Mouse (Mus musculus): ENCODE measurements around the gene Rnf157.
"Not testable (repeated sequence)": the region's sequence is repeated elsewhere in the genome, so short reads cannot be mapped to it uniquely, and the experiment has no call there.

Rnf157 gene

DNA sequence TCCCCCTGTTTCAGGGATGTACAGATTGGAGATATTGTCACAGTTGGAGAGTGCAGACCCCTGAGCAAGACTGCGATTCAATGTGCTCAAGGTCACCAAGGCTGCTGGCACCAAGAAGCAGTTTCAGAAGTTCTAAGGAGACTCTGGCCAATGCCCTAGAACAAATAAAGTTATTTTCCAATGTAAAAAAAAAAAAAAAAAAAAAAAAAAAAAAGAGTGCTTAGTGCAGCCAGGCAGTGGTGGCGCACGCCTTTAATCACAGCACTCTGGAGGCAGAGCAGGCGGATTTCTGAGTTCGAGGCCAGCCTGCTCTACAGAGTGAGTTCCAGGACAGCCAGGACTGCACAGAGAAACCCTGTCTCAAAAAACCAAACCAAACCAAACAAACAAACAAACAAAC is 29.8 kb downstream of the Rnf157 start:
- DNase-seq (ENCODE audit: low read depth): not testable (repeated sequence)

DNA sequence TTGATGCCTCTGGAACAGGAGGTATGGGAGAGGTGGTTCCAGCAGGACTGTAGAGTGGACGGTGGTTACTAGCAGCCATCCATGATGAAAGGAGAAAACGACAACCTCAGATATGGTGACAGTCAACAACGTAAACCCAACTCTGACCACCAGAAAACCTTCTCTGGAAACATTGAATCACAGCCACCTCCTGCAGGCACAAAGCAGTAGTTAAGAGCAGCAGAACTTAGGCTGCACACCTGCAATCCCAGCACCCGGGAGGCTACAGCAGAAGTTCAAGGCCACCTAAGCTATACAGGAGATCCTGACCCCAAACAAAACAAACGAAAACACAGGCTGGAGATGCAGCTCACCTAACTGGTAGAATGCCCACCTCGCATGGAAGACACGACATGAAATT is 32.1 kb downstream of the Rnf157 start:
- no peak for DNase-seq (ENCODE audit: low read depth)

DNA sequence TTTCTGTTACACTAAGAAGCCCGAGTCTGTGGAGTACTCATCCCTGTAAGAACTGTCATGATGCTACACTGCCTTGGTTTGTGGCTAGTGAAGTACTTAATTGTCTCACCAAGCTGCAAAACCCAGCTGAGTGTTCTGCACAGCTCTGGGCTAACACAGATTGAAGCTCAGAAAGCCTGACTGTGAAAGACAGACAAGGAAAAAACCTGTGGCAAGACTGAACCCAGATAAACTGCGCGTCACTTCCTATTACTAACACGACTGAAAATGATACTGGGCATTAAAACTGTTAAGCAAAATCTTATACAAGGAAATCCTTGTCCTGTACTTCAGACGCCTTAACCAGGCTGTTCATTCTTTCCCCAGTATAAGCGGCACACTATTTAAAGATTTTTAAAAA is 33.3 kb downstream of the Rnf157 start:
- DNase-seq (ENCODE audit: low read depth): no peak

DNA sequence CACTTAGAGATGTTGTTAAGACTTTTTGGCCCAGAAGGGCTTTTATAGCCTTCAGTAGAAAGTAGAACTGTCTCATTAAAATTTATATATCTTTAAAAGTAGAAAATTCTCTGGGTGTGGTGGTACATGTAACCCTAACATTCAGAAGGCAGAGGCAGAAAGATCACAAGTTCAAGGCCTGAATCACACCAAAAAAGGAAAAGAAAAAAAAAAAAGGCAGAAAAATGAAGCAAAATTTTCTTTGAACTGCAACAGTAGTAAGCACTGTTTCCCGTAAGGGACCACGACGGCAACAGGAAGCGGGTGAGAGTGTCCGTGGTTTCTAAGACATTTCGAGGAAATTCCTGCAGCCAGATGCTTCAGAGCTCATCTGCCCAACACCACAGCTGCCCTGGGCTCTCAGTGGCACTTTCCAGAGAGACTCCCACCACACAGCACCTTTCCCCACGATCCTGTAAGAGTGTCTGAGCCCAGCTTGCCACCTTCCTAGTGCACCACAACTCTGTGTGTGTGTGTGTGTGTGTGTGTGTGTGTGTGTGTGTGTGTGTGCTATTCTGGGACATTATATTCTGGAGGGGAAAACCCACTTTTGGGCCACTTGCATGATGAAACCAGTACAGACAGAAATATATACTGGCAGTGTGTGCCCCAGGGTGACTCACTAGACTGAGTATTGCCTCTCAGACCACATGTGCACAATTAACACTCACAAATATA is 35.7 kb downstream of the Rnf157 start:
- DNase-seq (ENCODE audit: low read depth): no peak

DNA sequence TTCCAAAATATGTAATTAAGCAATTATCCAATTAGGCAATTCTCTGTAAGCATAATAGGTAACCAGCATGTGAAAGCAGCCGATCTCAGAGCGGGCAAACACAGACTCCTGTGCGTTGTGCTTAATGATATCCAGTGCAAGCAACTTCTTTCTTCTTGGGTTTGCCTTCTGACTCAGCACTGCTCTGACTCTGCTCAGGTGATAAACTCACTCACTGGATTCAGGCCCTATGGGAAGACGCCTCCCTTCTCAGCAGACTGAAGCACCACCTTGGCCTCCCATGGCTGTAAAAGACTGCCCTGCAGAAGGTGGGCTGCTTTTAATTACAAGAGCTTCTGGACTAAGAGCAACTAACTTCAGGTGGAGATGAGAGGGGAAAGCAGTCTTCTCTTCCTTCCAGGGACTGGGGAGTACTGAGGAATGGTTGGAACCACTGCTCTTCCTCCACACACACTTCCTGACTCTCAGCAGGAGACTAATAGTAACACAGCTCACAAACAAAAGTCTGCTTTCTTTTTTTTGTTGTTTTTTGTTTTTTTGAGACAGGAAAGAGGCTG is 40.9 kb downstream of the Rnf157 start:
- no peak for DNase-seq (ENCODE audit: low read depth)

DNA sequence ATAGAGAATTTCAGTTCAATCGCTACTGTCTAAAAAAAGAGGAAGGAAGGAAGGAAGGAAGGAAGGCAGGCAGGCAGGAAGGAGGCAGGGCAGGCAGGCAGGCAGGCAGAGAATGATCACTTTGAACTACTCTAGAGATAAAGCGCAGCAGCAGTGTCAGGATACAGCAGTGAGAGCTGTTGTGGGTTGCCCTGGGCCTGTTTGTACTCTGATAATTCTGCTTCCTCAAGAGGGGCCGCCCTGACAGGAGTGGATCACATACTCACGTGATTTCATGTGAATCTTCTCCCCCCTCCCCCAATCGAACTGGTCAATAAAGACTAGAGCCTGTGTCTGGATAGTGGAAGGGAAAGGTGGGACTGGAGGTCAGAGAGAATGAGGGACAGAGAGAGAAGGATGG is 43.2 kb downstream of the Rnf157 start:
- DNase-seq (ENCODE audit: low read depth): no peak

DNA sequence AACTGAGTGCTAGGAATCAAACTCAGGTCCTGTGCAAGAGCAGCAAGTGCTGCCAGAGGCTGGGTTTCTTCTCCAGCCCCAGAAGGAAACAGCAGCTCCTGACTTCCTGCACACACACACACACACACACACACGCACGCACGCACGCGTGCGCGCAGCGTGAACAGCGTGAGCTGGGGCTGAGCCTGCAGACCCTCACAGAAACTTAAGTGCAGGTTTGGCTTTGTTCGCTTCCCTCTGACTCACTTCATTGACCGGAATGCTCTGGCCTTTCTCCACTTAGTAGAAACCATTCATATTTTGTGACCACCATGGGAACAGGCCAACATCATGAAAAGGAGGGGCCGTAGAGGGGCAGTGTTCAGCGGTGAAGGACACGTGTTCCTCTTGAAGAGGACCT is 43.8 kb downstream of the Rnf157 start:
- no peak for DNase-seq (ENCODE audit: low read depth)

DNA sequence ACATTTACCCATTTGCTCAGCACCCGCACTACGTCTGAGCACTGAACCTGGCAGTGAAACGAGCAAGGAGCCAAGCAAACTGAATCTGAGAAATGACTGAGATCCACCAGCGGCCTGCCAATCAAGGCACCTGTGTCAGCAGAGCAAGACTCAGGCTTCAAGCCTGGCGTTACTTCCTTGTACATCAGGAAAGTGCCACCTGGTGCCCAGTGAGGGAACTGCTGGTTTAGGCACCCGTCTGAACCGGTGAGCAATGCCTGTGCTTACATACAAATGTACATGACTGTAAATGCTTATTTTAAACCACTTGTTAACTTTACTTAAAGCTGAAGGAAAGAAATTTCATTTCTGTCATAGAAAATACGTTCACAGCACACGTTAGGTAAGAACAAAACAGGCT is 44.7 kb downstream of the Rnf157 start:
- DNase-seq (ENCODE audit: low read depth): peak; percentile 70

DNA sequence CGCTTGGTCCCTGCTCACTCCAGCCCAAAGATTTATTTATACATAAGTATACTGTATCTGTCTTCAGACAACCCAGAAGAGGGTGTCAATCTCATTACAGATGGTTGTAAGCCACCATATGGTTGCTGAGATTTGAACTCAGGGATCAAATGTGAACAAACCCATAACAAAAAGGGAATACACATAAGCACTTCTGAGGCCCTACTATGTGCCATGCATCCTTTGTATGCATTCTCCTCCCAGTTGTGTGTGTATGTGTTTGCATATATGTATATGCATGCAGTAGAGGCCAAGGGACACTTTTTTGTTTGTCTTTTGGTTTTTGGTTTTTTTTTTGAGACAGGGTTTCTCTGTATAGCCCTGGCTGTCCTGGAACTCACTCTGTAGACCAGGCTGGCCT is 46.2 kb downstream of the Rnf157 start:
- DNase-seq (ENCODE audit: low read depth): no peak

DNA sequence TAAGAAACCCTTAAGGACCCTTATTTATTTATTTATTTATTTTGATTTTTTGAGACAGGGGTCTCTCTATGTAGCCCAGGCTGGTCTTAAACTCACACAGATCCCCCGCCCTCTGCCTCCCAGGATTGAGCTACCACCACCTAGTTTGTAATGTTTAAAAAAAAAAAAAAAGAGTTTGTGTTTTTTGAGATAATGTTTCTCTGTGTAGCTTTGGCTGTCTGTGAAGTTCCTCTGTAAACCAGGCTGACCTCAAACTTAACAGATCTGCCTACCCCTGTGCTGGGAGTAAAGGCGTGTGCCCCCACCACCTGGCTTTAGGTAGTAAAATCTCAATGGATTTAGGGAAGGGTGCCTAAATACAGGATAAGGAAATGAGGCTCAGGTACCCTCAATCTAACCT is 46.7 kb downstream of the Rnf157 start:
- DNase-seq (ENCODE audit: low read depth): no peak

DNA sequence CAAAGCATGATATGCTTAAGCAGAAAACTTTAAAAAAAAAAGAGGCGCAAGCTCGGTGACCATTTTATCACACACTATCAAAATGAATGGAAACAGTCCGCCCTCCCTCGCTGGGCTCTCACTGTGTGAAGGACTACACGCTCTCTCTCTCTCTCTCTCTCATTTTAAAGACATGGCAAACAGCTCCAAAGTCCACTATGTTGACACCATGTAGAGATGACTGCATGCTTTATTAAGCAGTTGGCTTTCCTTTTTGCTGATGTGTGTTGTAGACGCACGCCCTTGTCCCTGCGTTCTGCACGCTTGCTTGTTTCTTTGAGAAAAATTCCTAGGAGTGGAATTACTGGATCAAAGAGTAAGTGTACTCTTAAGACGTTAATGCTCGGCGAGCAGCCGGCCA is 47.4 kb downstream of the Rnf157 start:
- no peak for DNase-seq (ENCODE audit: low read depth)

DNA sequence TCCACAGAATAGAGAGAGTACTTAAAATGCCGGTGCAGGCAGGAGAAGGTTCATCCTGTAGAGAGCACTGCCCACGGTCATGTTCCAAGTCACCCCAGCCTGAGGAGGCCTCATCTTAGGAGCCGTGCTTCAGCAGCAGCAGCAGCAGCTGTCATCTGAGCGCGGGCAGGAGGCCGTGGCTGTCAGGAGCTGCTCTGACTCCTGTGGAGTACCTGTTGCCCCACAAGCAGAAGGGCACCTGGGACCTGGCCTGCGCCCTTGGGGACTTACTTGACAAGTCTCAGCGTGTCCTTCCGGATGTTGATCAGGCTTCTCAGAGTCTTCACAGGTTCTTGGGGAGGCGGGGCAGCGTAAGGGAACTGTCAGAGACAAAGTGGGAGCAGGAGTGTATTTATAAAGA is 50.8 kb downstream of the Rnf157 start:
- no peak for DNase-seq (ENCODE audit: low read depth)

DNA sequence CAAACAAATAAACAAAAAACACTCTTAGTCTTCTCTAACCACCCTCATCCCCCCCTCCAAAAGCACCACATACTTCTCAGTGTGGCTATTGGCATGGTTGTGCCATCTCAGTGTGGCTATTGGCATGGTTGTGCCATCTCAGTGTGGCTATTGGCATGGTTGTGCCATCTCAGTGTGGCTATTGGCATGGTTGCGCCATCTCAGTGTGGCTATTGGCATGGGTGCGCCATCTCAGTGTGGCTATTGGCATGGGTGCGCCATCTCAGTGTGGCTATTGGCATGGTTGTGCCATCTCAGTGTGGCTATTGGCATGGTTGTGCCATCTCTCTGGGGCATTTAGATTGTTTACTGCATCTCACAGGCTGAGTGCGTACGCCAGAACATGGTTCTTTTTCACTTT is 51.9 kb downstream of the Rnf157 start:
- DNase-seq (ENCODE audit: low read depth): not testable (repeated sequence)

DNA sequence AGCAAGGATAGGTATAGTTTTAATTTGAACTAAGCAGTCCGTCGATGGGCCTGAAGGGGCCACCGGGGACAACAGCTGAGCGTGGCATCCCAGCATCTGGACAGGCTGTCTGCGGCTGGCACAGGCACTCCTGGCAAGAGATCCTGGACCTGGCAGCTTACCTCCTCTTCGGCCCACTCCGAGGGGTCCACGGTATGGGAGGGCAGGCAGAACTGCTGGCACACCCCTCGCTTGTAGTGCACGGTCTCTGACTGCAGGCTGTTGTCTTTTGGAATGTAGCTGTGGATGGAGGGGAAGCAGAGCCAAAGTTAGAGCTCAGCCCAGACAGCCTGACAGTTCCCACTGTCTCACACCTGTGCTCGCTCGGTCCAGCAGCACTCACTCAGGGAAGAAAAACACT is 53.2 kb downstream of the Rnf157 start:
- no peak for DNase-seq (ENCODE audit: low read depth)

DNA sequence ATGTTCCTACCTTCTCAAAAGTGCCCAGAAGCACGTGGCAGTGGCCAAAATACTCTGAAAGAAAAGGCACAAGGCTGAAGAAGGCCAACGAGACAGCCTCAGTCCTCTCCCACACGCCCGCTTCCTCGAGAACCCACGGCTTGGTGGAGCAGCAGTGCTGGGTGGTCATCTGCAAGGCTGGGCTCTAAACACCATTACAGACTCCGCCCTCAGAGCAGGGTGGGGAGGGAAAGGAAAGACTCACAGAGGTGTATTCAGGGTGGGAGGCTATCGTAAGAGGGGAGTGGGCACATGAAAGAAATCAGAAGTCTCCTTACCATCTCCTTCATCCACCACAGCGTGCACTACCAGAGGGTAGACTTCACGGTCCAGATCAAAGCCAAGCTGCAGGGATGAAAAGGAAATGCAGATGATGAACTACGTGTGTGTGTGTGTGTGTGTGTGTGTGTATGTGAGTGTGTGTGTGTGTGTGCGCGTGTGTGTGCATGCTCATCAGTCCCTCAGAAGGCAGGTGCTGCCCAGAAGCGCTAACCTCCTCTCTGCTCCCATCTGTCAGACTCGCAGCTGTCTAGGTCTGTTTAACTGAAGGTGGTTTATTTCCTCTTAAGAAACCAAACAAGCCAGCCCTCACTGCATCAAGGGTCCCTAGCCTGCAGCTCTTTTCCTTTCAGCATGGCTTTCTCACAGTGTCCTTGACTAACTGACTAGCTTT is 53.8 kb downstream of the Rnf157 start:
- DNase-seq (ENCODE audit: low read depth): no peak

DNA sequence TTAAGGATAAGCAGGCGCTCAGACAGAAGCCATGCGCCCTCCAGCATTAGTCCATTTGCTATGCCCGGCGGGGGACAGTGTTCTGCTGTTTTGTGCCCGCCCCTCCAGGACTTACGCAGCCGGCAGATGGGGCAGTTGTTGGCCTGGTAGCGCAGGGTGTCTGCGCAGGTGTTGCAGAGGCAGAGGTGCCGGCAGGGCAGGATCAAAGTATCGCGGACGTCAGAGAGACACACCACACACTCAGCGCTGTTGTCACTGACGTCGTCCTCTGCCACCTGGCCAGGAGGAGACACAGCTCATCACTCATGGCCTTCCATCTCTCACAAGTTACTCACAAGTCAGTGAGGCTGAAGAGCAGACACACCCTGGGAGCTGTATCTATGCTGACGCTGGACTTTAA is 58.3 kb downstream of the Rnf157 start:
- no peak for DNase-seq (ENCODE audit: low read depth)

DNA sequence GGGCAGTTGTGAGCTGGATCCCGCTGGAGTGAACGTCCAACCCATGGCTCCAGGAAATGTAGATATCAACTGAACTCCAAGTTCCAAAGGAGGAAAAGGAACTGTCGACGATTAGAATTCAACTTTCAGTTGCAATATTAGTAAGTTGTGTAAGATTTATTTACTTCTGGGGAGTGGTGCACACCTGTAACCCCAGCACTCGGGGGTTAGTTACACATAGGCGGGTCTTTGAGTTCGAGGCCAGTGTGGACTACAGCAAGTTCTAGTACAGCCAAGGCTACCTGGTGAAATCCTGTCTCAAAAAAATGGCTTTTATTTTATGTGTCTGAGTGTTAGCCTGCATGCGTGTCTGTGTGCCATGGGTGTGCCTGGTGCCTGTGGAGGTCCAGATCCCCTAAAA is 59.3 kb downstream of the Rnf157 start:
- DNase-seq (ENCODE audit: low read depth): no peak

DNA sequence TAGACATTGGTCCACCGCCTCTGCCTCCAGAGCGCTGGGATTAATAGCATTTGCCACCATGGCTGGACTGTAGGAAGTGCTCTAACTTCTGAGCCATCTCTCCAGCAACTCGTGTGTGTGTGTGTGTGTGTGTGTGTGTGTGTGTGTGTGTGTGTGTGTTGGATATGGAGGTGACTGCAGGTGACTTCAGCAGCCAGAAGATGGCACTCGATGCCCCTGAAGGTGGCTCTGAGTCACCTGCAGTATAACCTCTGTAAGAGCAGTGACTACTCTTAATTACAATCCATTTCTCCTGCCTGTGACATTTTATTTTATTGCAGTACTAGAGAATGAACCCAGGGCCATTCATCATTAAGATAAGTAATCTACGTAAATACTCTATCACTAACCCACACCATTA is 61.5 kb downstream of the Rnf157 start:
- no peak for DNase-seq (ENCODE audit: low read depth)

DNA sequence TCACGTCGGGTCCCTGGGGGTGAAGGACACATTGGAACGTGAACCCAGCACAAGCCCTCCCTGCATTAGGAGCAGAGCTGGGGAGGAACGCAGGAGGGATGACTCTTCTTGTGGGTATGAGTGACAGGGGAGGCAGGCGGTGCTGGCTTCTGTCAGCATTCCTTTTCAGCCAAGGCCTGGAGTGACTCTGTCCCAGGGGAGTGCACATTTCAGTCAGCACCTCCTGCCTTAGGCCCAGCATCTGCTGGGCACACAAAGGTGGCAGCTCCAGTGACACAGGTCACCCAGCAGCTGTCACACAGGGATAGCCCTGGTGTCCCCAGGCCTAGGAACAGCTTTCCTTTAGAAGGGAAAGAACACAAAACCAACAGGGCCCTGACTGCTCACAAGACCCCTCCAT is 64.9 kb downstream of the Rnf157 start:
- no peak for DNase-seq (ENCODE audit: low read depth)

DNA sequence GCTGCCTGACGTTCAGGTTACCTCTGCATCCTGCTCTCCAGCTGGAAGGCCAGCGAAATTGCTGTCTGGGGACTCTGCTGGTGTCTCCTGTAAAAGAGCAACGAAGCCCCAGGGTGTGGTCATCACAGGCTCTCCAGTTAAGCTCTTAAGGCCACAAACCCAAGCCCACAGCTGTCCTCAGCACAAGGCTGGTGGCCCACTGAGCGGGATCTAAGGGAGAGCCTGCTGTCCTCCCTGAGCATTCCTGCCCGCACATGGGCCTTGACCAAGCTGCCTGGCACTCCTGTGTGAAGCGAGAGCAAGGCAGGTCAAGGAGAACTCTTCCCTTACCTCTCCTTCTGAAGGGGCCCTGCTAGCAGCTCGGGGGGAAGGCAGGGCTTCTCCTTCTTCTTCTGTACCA is 65.8 kb downstream of the Rnf157 start:
- DNase-seq (ENCODE audit: low read depth): no peak

DNA sequence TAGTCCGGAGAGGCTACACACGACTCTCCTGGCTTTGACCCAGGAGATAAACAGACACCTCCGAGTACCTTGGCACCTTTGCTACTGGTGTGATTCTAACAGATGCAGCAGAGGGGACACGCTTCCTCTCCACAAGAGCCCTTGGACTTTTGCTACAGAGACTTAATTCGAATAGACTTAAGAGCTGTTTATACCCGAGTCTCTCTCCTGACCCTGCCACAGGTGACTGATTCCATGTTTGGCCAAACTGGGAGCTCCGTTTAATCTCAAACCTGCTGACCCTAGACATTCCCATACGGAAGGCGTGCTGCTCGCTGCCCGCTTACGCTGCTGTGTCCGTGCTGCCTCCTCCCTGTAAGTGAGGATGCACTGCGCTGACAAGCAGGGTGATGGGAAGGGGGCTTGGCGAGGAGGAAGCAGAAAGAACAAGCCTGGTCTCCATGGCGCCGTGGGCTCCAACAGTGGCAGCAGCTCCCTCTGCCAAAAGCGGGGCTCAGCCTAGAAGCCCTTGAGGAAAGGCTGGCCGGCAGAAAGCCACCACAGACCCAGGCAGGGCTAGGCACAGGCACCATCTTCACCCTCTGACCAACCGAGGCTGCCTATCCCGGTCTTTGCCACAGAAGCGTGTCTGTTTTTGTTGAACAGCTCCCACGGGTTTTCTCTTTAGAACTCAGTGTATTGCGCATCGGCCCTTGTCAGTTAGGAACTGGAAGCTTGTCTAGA is 70.6 kb downstream of the Rnf157 start:
- DNase-seq (ENCODE audit: low read depth): no peak

DNA sequence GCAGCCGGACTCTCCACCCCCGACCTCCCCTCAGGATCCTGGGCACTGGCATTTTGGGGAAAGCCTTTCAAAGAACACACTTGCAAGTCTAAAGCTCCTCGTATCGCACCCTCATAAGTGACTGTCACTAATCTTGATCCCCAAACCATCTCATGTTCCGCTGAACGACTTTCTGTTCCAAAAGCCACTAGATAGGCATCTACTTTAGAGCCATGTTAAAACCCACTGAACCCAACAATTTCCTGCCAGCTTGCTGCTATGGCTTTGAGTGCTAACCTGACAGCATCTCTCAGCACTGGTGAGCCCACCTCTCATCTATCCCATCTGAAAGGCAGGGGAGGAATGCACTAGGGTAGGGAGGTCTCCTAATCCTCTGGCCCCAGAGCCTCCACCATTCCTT is 75.3 kb downstream of the Rnf157 start:
- DNase-seq (ENCODE audit: low read depth): no peak

DNA sequence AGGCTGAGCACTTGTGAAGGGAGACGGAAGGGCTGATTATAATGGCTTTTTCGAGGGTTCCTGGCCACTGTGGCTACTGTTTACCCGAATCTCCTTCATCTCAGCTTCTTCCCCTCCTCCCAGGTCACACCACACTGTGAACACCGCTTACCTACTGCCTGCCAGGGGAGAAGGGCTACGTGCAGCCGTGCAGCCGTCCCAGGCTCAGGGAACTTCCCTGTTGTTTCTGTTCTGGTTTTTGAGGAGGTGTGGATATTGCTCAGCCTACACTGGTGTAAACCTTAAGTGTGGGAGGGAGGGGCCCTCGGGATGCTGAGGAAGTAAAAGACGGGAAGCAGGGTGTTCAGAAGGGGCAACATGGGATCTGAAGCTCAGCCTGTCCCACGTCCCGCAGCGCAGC is 75.8 kb downstream of the Rnf157 start:
- DNase-seq (ENCODE audit: low read depth): no peak

All from c-Kit-positive CD71-positive TER-119-negative erythroid progenitor cells, embryonic 14.5 days (primary cell).